Mouse (Mus musculus): ENCODE measurements around the gene Polr2h. TPM values are rescaled to one million over a fixed set of nuclear protein-coding genes. Genes with fewer than 3 reads are reported as not detected.

Gene Polr2h
- polyA plus RNA-seq, 1 experiment from 2014 or later, result 103 TPM

DNA sequence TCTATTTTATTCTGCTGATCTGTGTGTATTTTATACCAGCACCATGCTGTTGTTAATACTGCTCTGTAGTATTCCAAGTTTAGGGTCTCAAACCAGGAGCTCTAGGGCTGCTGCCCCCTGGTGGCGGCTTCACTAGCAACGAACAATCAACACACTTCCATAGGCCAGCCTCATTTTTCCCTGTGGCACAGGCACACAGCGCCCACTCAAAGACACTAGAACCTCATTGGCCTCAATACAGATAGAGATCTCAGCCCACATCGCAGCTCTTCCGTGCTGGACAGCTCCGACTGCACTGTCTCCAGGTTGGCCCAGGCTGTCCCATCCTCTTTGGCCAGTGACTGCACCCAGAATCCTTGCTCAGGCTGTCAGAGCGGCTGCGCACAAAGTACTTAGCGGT lies 47.8 kb downstream of the Polr2h start:
- H3K4me1 ChIP-seq, result no peaks in the 10 kb centered on the region
- H3K4me3 ChIP-seq, result no peak overlapping the region
- H3K27ac ChIP-seq, result no peak overlapping the region
- 44% methylated on average over 9 of the region's 9 CpGs for WGBS
- no peaks in the 10 kb centered on the region for H3K27me3 ChIP-seq (ENCODE audit: insufficient read depth, poor library complexity, severe bottlenecking)
- no peaks in the 10 kb centered on the region for H3K9me3 ChIP-seq
- H3K36me3 ChIP-seq, result no peaks in the 10 kb centered on the region
- no peak for DNase-seq (ENCODE audit: low spot score)

Other genes starting within 250 kb of the Polr2h start
- 107 and 125 TPM in 2 replicates for gene Eif2b5, start 218.8 kb upstream of the Polr2h start, polyA plus RNA-seq (2016; fragmentation: Nextera tagmentation; extraction: Ambion mirVana)
- gene Dvl3, start 200.7 kb upstream of the Polr2h start, polyA plus RNA-seq (2016; fragmentation: Nextera tagmentation; extraction: Ambion mirVana), result 24.0 and 28.6 TPM in 2 replicates
- 529 and 565 TPM in 2 replicates for gene Ap2m1, start 182.2 kb upstream of the Polr2h start, polyA plus RNA-seq (2016; fragmentation: Nextera tagmentation; extraction: Ambion mirVana)
- gene Abcf3, start 169.1 kb upstream of the Polr2h start, polyA plus RNA-seq (2016; fragmentation: Nextera tagmentation; extraction: Ambion mirVana), result 49.9 and 51.7 TPM in 2 replicates
- gene Vwa5b2, start 128.2 kb upstream of the Polr2h start, polyA plus RNA-seq (2016; fragmentation: Nextera tagmentation; extraction: Ambion mirVana), result 0.21 and 0.57 TPM in 2 replicates
- 29.9 and 39.5 TPM in 2 replicates for gene Eef1akmt4, start 106.1 kb upstream of the Polr2h start, polyA plus RNA-seq (2016; fragmentation: Nextera tagmentation; extraction: Ambion mirVana)
- not detected in 2 replicates for gene Gm49333, start 106.1 kb upstream of the Polr2h start, polyA plus RNA-seq (2016; fragmentation: Nextera tagmentation; extraction: Ambion mirVana)
- 44.3 and 50.7 TPM in 2 replicates for gene Alg3, start 105.9 kb upstream of the Polr2h start, polyA plus RNA-seq (2016; fragmentation: Nextera tagmentation; extraction: Ambion mirVana)
- gene Camk2n2, start 96.4 kb upstream of the Polr2h start, polyA plus RNA-seq (2016; fragmentation: Nextera tagmentation; extraction: Ambion mirVana), result 0.54 and 0.83 TPM in 2 replicates
- 0.95 and 1.4 TPM in 2 replicates for gene Ece2, start 87.8 kb upstream of the Polr2h start, polyA plus RNA-seq (2016; fragmentation: Nextera tagmentation; extraction: Ambion mirVana)
- 385 and 393 TPM in 2 replicates for gene Psmd2, start 66.0 kb upstream of the Polr2h start, polyA plus RNA-seq (2016; fragmentation: Nextera tagmentation; extraction: Ambion mirVana)
- 188 and 226 TPM in 2 replicates for gene Eif4g1, start 49.4 kb upstream of the Polr2h start, polyA plus RNA-seq (2016; fragmentation: Nextera tagmentation; extraction: Ambion mirVana)
- 2.5 TPM in 2 replicates for gene Fam131a, start 24.4 kb upstream of the Polr2h start, polyA plus RNA-seq (2016; fragmentation: Nextera tagmentation; extraction: Ambion mirVana)
- 4.7 and 10.3 TPM in 2 replicates for gene Clcn2, start 81 bp downstream of the Polr2h start, polyA plus RNA-seq (2016; fragmentation: Nextera tagmentation; extraction: Ambion mirVana)
- gene Chrd, start 15.5 kb downstream of the Polr2h start, polyA plus RNA-seq (2016; fragmentation: Nextera tagmentation; extraction: Ambion mirVana), result 0.27 and 0.87 TPM in 2 replicates
- gene Thpo, start 16.8 kb downstream of the Polr2h start, polyA plus RNA-seq (2016; fragmentation: Nextera tagmentation; extraction: Ambion mirVana), result 0.49 and 1.1 TPM in 2 replicates

Data from heart, embryonic 10.5 days (tissue).